Mouse (Mus musculus) spleen, embryonic (tissue): Measurements from ENCODE around the gene Llgl2.

Experiments
- CTCF ChIA-PET: fragments of 350-600 bp; sonication (Branson Sonifier 250); formaldehyde crosslinking; loops from one replicate; lab custom pipeline; 2022; lab: Charles Lee

Gene Llgl2

DNA sequence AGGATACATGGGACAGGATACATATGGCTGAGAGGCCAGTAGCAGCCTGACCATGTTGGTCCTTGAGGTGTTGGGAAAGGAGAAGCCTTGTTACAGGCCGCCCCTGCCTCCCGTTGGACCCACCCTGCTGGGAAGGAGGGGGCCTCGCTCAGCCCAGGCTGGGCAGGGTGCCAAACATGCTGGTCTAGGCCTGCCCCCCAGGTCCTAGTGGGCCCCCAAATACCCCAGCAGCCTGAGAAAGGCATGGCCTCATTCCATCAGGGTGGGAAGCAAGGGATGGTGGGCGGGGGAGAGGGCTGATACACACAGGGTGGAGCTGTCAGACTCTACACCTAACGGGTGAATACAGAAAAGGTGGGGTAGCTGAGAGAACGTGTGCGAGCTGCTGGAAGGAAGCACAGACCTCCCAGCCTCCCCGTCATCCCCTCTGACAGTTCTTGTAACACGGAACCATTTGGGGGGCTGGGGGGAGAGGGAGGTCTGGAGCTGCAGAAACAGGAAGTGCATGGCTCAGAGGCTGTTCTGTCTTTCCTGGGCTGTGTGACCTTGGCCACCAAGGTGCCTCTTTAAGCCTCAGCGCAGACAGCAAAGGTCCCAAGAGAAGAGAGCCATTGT lies 15.0 kb upstream of the Llgl2 start:
- CTCF ChIA-PET = no interaction called here

DNA sequence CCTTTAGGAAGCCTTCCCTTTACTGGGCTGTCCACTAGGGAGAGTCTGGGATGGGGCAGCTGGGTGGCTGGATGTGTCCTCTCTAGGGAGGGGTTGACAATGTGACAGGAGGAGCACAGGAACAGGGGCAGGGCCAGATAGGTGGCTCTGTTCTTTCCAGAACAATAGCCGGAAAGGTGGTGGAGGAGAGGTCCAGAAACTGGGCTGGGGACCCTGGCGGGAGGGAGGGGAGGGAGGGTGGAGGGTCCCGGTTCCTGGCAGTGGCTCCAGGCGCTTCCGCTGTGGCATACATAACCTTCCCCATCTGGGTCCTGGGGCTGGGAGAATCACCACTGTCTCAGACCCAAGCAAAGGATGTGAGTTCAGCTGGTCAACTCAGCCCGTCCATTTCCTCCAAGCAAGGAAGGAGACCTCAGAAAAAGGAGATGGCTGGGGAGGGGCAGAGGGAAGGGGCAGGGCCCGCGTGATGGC lies 14.5 kb upstream of the Llgl2 start:
- CTCF ChIA-PET = no interaction called here

DNA sequence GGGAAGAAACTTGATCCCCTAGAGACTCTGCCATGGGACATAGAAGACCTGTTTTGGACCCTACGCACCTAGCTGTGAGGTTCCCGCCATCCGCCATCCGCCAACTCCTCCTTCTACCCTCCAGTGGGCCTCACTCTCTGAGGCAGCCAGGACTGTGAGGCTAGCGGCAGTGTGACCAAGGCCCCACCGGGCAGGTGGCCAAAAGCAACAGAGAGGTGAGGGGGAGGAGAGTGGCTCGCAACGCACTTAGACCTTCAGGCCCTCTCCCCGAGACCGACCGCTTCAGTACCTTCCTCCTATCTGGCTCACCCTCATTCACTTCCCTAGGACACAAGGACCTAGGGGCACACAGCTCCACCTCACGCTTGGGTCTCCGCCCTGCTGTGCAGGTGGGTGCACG lies 13.5 kb upstream of the Llgl2 start:
- CTCF ChIA-PET = no interaction called here

DNA sequence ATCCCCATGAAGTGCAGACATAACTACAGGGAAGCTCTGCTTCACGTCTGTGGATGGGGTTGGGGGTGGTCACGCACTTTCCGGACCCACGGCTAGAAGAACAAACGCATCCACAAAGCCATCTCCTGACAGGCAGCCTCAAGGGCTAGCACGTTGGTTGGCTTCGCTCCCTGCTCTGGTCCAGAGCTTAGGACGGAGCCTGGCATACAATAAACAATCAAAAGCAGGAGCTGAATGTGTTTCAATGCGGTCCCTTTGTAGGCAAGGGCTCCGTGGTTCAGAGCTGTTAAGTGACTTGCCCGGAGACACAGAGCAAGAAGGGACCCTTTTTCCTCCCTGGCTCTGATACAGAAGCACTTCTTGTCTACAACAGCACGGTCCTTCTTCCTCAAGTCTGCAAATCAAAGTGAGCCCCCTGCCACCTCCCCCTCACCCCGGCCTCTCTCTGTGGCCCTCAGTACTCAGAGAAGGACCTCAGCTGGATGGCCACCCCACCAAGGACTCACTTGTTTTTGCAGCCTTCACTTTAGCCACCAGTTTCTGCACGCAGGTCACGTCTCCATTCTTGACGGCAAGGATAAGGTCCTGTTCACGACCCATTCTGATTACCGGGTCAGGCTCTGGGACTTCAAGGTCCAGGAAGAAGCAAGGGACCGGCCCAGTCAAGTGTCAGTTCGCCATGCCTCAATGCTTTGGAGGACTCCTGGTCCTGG lies 12.3 kb upstream of the Llgl2 start:
- CTCF ChIA-PET = no interaction called here

DNA sequence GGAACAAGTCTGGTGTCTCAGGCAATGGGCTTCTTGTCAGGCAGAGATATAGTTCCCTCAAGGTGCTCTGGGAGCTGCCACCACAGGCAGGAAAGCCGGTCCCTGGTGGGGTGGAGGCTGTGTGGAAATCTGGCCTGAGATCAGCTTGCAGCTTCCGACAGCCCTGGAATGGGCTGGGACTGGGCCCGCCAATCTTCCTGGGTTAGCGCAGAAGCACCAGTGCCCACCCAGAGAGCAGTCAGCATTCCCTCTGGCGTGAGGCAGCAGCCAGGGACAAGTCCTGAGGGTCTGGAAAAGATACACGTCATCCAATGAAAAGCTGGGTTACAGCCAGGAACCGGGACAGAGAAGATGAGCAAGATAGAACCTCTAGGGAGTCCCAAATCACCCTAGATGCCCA lies 11.8 kb upstream of the Llgl2 start:
- CTCF ChIA-PET = no interaction called here

DNA sequence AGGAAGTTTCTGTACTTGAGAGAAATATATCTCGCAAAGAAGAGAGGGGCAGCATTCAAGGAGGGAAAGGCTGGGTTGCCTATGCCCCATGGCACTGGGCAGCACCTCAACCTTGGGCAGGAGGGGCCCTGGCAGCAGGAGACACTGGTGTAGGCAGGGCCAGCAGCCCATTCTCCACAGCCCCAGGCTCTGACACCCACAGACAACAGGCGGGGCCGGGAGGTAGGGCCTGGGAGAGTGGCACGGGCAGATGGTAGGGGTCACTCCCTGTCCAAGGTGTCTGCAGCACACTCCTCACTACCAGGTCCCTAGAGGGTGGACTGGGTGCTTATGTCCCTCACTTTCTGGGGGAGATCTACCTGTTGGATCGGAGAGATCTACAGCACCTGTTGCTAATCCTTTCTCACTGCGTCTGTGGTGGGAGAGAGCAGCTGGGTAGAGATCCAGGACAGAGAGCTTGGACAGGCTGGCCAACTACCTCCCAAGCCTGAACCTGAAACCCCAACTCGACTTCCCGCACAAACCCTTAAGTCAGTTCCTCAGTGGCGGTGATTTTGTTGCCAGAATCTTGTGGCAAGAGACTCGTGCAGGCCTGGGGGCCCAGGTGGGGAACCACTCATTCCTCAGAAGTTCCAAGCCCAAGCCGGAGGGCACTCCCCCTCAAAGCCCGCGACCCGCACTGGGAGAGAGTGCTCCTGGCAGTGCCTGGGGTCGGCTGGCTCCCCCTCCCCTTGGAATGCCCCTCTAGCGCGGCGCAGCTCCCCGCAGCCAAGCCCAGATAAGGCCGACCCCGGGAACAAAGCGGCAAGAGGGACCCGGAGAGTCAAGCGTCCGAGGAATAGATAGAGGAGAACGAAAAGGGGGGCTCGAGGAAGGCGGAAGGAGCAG lies 11.1 kb upstream of the Llgl2 start:
- CTCF ChIA-PET = interaction anchor here (0.5 to 0.7 kb wide), 2 partner anchors 89 to 1073 kb away, joined by 3 to 4 read pairs; no protein-coding TSS in a partner anchor

DNA sequence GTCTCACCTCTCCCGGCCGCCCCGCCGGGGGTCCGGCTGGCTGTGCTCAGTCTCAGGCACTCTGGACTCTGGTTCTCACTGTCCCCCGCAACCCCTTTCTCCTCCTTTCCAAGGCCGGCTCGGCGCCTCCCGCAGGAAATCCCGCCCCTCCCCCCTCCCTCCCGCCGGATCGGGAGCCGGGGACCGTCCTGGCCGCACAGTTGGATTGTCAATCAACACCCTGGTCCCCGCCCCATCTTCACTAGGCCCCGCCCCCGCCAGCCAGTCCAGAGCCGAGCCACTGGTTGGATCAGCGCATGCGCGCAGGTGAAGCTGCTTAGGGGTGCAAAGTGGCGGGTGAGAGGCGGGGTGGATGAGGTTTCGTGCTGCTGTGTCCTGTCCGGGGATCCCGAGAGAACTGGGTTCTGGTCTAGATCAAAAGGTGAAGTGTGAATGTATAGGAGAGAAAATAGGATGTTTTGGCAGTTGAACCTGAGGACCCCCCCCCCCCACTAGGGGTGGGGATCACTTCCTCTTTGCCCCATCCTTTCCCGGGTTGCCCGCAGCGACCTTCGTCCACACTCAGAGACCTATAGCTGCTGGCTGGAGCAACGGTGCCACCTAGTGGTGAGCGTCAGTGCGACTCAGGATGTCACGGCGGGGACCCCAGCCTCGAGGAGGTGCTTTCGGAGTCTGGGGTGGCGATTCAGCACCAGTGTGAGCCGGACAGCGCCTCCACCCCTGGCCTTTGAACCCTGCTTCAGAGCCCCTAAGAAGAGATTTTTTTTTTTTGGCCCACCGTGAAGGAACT lies 10.1 kb upstream of the Llgl2 start, which contains the start of gene Caskin2:
Gene Caskin2, minus strand, starts transcription at position 133 of the 790 bp plus-strand sequence.
- CTCF ChIA-PET = interaction anchor here (0.5 to 1.3 kb wide), 5 partner anchors 9 to 1072 kb away, joined by 3 to 10 read pairs (median 3); partner anchors contain the start of gene Tmem94

DNA sequence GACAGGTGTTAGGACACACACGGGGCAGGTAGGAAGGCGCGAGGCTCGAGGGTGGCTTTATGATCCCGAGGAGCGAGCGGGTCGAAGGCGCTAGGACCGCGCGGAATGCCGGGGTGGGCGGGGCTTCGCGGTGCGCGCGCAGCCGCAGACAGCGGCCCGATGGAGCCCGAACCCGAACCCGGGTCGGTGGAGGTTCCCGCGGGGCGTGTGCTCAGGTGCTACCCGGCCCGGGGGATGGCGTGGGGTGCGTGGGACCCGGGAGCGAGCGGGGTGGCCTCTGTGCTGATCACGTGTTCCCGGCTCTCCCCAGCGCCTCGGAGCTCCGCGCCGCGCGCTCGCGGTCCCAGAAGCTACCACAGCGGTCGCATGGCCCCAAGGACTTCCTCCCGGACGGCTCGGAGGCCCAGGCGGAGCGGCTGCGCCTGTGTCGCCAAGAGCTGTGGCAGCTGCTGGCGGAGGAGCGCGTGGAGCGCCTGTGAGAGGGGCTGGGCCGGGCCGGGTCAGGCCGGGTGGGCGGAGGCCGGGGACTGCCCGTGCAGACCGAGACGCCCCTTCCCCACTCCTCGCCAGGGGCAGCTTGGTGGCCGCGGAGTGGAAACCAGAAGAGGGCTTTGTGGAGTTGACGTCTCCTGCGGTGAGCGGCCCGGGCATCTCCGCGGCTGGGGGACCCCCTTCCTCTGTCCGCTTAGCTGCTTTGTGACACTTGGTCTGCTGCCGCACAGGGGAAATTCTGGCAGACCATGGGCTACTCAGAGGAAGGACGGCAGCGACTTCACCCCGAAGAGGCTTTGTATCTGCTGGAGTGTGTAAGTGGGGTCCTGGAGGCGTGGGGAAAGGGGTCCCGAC lies 9.0 kb upstream of the Llgl2 start, which contains the start of gene Tsen54:
Gene Tsen54, plus strand, starts transcription at position 120 of the 846 bp plus-strand sequence.
- CTCF ChIA-PET = interaction anchor here (0.5 to 1.3 kb wide), 3 partner anchors 41 to 94 kb away, joined by 3 read pairs; partner anchors contain the start of gene Tmem94

DNA sequence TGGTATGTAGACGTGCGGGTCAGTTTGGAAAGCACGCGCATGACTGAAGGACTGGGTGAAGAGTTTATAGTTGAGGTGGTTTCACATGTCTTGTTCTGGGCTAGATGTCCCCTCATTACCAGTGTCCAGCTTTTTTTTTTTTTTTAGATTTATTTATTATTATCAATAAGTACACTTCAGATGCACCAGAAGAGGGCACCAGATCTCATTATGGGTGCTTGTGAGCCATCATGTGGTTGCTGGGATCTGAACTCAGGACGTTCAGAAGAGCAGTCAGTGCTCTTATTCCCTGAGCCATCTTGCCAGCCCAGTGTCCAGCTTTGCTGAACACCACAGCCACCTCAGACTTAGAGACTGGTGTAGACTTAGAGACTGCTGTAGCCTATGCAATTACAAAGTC lies 6.5 kb upstream of the Llgl2 start:
- CTCF ChIA-PET = interaction anchor here (0.7 kb wide), 1 partner anchor 1237 kb away, joined by 4 read pairs; no protein-coding TSS in a partner anchor

DNA sequence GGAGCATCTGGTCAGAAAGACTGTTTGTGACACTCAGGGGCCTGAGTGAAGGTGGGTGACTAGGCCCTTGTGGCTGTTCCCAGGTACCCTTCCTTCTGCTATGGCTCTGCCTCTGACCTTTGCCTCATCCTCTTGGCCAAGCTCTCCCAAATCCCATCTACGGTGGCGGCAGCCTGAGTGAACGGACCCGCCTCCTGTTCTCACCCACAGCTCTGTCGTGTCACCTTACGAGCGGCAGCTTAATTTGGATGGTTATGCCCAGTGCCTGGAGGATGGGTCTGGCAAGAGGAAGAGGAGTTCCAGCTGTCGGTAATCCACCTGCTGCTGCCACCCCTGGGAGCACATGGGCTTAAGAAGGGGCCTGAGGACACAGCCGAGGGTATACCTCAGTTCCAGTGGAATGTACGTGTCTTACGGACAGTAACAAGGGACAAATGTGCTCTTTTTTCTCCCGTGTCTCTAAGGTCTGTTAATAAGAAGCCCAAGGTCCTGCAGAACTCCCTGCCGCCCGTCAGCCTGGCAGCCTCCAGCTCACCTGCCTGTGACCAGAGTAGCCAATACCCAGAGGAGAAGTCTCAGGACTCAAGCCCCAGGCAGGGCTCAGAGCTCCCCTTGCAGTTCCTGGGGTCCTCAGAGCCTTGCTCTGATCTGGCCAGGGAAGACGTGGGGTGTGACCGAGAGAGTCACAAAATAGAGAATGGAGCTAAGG lies 3.8 kb upstream of the Llgl2 start:
- CTCF ChIA-PET = interaction anchor here (0.5 to 1.0 kb wide), 2 partner anchors 8 to 115 kb away, joined by 3 read pairs; no protein-coding TSS in a partner anchor

DNA sequence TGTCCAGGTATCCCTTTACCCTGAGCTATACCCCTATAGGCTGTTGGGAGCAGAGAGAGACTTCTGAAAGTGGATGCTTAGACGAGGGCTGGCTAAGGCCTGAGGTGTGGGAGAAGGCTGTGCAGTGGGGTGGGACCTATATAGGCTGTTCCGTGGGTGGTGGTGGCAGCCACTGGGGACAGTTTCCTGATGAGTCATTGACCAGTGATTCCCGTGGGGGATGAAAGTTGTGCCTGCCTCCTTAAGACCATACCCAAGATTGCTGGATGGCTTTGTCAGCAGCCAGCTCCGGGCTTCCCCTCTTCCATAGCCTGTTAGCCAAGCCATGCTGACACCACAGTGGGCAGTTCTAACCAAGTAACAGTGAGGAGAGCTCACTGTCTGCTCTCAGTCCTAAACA lies 2.8 kb upstream of the Llgl2 start:
- CTCF ChIA-PET = interaction anchor here (0.5 kb wide), 1 partner anchor 114 kb away, joined by 3 read pairs; no protein-coding TSS in a partner anchor

DNA sequence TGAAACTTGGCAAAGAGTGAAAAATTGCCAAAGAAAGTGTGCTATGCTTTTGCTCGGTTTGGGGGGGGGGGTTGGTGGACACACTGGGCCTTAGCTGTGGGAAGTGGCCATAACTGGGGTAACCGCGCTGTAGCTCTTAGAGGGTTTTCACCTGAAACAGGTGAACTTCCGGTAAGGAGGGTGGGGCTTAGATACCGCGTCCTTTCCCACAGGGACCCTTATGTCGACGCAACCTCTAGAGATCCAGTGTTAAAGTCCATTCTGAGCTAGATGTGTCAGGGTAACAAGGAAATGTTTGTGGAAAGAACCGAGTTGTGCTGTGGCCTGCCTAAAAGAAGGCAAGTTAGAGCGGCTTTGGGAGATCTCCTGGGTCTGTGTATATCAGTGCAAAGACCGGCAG lies 964 bp downstream of the Llgl2 start:
- CTCF ChIA-PET = interaction anchor here (0.7 kb wide), 1 partner anchor 659 kb away, joined by 3 read pairs; no protein-coding TSS in a partner anchor

DNA sequence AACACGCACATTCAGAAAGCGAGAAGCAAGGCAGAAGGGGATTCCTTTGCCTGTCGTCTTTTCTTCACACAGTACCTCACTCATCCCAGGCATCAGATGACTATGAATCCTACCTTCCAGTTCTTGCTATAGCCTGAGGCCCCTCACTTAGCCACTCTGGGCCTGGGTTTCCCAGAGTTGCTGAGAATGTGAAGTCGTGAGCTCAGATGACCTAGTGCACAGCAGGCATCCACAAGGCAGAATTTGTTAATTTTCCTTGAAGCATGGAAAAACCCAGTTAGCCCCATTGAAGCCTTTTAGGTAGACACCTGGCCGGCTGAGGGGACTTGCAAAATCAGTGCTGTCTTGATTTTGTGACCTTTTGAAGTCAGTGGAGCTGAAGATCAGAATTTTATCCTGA lies 2.6 kb downstream of the Llgl2 start:
- CTCF ChIA-PET = no interaction called here

DNA sequence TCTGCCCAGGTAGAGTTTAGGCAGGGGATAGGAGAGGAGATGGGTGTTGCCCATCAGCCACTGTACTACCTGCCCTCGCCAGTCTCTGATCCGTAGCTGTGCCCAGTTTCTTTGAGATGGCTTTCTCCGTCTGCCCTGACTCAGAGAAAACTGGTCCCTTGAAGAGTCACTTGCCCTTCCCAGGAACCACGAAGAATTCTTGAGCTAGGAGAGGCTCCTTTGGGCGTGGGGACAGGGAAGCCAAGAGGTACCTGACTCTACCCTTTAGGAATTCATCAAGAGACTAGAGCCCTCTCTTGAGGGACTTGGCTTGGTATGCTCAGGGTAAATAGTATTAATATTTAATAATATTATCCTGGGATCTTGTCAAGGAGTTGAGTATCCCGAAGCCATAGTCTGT lies 3.8 kb downstream of the Llgl2 start:
- CTCF ChIA-PET = interaction anchor here (1.1 kb wide), 1 partner anchor 8 kb away, joined by 3 read pairs; no protein-coding TSS in a partner anchor

DNA sequence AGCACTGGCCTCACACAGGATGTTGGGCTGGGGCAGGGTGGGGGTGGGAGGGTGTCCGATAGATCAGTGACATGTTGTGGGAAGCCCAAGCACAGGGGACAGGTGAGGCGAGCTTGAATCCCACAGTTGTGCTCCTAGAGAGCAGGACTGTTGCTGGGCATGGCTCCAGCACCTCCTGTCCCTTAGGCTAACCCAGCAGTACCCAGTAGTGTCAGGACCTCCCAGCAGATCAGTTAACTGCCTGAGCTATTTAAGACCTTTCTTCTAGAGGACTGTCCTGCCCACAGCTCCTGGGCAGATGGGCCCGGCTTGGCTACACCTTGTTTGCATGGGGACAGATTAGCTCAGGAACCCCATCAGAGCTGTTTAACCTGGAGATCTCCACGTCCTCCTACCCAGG lies 5.2 kb downstream of the Llgl2 start:
- CTCF ChIA-PET = interaction anchor here (0.7 kb wide), 1 partner anchor 75 kb away, joined by 7 read pairs; no protein-coding TSS in a partner anchor

DNA sequence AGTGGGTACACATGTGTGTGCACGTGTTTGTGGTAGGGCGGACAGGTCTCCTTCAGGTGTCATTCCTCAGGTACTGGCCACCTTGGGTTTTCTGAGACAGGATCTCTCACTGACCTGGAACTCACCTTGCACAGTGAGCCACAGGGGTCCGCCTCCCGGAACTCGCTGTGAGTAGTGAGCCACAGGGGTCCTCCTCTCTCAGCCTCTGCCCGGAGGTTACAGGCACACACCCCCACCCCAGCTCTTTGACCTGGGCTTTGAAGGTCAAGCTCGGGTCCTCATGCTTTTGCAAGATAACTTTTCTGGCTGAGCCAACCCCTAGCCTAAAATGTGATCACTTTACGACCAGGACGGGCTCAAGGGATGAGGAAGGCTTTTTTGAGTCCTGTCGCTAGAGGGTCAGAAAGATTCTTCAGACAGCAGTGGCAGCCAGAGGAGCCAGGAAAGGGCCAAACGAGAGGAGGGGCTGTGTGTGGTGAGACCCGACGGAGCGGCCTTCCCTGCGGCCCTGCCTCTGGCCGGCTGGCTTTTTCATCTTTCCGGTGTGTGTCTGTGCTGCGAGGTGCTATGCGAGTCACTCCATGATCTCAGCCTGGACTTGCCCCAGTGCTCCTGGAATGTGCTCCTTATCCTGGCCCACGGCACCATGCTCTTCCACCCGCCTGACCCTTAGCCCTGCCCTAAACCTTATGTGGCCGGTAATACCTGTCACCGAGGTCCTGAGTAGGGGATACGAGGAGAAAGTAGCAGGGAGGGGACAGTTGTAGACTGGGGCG lies 6.9 kb downstream of the Llgl2 start:
- CTCF ChIA-PET = interaction anchor here (0.6 kb wide), 2 partner anchors 91 to 108 kb away, joined by 4 to 10 read pairs; no protein-coding TSS in a partner anchor

DNA sequence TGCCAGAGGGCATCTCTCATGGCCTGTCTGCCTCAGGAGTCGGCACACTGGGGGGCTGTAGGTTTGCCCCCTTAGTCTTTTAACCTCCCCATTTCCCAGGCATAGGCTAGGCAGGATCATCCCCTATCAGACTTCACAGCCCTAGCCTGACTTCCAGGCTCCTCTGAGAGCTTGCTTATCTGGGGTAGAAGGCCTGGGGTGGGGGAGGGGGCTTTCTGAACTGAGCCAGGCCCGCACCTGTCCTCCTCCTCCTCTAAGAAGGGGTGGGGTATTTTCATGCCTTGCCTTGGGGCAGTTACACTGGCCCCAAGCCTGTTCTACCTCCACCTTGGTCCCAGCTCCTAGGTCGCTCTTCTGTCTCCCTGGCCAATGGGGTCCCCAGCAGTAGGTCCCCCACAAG lies 7.7 kb downstream of the Llgl2 start:
- CTCF ChIA-PET = interaction anchor here (0.5 to 0.6 kb wide), 3 partner anchors 90 to 427 kb away, joined by 3 to 10 read pairs (median 4); no protein-coding TSS in a partner anchor

DNA sequence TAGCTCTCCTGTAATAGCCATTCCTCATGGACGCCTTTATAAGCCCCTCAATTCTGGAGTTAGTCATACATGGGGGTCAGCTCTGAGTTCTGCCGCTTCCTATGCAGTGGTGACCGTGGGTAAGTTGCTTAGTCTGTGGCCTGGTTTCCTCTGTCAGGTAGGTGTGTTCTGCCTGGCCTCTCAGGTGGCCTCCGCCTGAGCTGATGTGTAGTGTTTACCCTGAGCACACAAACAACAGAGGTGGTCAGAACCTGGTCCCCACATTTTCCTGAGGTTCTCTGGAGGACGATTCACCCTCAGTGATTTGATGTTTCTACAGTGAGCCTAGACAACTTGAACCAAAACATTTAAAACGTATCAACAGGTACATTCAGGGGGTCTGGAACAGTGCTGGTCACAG lies 8.2 kb downstream of the Llgl2 start:
- CTCF ChIA-PET = interaction anchor here (0.5 kb wide), 1 partner anchor 427 kb away, joined by 3 read pairs; no protein-coding TSS in a partner anchor
